Mouse (Mus musculus): ENCODE data around the gene Mansc4. TPM values are rescaled to one million over a fixed set of nuclear protein-coding genes. Genes with fewer than 3 reads are reported as not detected.

The Mansc4 gene
- polyA plus RNA-seq, 1 experiment: 2.8 TPM

- Histone ChIP-seq H3K4me1 (replicated peaks; ENCODE audit: control insufficient read depth, insufficient read depth, low read length) (peaks cover 12% of the 10 kb centered on the region), H3K27me3 (ENCODE audit: control insufficient read depth, insufficient read depth, low read length) (no peaks in the 10 kb centered on the region), H3K36me3 (ENCODE audit: control insufficient read depth, insufficient read depth, low read length) (no peaks in the 10 kb centered on the region), H3K4me3 (ENCODE audit: control insufficient read depth, insufficient read depth, low read length) (no peak overlapping the region), H3K27ac (ENCODE audit: control insufficient read depth, insufficient read depth, low read length) (no peak overlapping the region)
- no peak for DNase-seq
- TF ChIP-seq CTCF (IDR thresholded peaks at IDR 0.05; ENCODE audit: borderline replicate concordance, control insufficient read depth, extremely low read depth, insufficient read depth, low read length, poor library complexity) (no peak), POLR2A (IDR thresholded peaks at IDR 0.05; ENCODE audit: control insufficient read depth, extremely low read depth, insufficient read depth, low read length, poor library complexity) (no peak)
- WGBS: 83% methylated on average over 7 of the region's 7 CpGs
These were observed 904 bp upstream of the Mansc4 start for GRCm38 (mm10) chr6:147087736-147088135.

GRCm38 (mm10) chr6:147085398-147086040, 1.3 kb downstream of the Mansc4 start:
- DNase-seq: no peak
- no peak for TF ChIP-seq CTCF (IDR thresholded peaks at IDR 0.05; ENCODE audit: borderline replicate concordance, control insufficient read depth, extremely low read depth, insufficient read depth, low read length, poor library complexity)
- no peak for TF ChIP-seq POLR2A (IDR thresholded peaks at IDR 0.05; ENCODE audit: control insufficient read depth, extremely low read depth, insufficient read depth, low read length, poor library complexity)
- Histone ChIP-seq H3K4me1 (replicated peaks; ENCODE audit: control insufficient read depth, insufficient read depth, low read length) (peaks cover 7% of the 10 kb centered on the region), H3K27ac (ENCODE audit: control insufficient read depth, insufficient read depth, low read length) (no peak overlapping the region), H3K4me3 (ENCODE audit: control insufficient read depth, insufficient read depth, low read length) (no peak overlapping the region), H3K27me3 (ENCODE audit: control insufficient read depth, insufficient read depth, low read length) (no peaks in the 10 kb centered on the region), H3K36me3 (ENCODE audit: control insufficient read depth, insufficient read depth, low read length) (no peaks in the 10 kb centered on the region)
- WGBS: 87% methylated on average over 7 of the region's 7 CpGs

DNA sequence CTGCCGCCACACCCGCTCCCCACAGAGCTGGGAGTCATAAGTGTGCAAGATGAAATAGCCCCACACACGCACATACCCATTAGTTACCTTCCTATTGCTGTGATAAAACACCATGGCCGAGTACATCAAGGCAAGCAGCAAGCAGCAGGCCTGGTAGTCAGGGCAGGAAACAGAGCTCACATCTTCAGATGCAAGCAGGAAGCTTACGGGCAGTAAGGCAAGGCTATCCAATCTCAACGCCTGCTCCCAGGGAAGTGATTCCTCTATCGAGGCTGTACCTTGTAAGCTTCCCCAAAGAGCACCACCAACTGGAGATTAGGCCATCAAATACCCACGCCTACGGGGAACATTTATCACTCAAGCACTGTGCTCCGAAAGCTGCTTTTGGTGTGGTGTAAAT, 6.9 kb downstream of the Mansc4 start:
- Histone ChIP-seq H3K27ac (ENCODE audit: control insufficient read depth, insufficient read depth, low read length) (no peak overlapping the region), H3K36me3 (ENCODE audit: control insufficient read depth, insufficient read depth, low read length) (no peaks in the 10 kb centered on the region), H3K4me3 (ENCODE audit: control insufficient read depth, insufficient read depth, low read length) (no peak overlapping the region), H3K4me1 (replicated peaks; ENCODE audit: control insufficient read depth, insufficient read depth, low read length) (peaks cover 6% of the 10 kb centered on the region), H3K27me3 (ENCODE audit: control insufficient read depth, insufficient read depth, low read length) (no peaks in the 10 kb centered on the region)
- TF ChIP-seq CTCF (IDR thresholded peaks at IDR 0.05; ENCODE audit: borderline replicate concordance, control insufficient read depth, extremely low read depth, insufficient read depth, low read length, poor library complexity) (no peak), POLR2A (IDR thresholded peaks at IDR 0.05; ENCODE audit: control insufficient read depth, extremely low read depth, insufficient read depth, low read length, poor library complexity) (no peak)
- no peak for DNase-seq
- 96% methylated on average over 10 of the region's 10 CpGs for WGBS

DNA sequence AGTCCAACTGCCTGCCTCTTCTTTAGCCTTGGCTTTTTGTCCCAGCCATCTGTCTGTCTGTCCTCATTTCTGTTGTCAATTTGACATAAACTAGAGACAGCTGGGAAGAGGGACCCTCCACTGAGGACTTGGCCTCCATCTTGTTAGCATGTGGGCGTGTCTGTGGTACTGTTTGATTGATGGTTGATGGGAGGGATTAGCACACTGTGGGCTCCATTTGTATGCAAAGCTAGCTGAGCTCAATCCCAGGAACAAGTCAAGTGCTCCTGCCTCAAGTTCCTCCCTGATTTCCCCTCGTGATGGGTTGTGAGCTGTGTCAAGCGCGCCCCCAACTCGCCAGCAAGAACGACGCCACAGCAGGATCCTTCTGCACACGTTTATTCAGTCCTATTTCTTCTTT, 10.0 kb downstream of the Mansc4 start:
- H3K4me1 ChIP-seq (replicated peaks; ENCODE audit: control insufficient read depth, insufficient read depth, low read length): peaks cover 6% of the 10 kb centered on the region
- H3K27ac ChIP-seq (ENCODE audit: control insufficient read depth, insufficient read depth, low read length): no peak overlapping the region
- TF ChIP-seq CTCF (IDR thresholded peaks at IDR 0.05; ENCODE audit: borderline replicate concordance, control insufficient read depth, extremely low read depth, insufficient read depth, low read length, poor library complexity): no peak
- no peak for TF ChIP-seq POLR2A (IDR thresholded peaks at IDR 0.05; ENCODE audit: control insufficient read depth, extremely low read depth, insufficient read depth, low read length, poor library complexity)
- WGBS: 99% methylated on average over 8 of the region's 8 CpGs
- no peaks in the 10 kb centered on the region for H3K36me3 ChIP-seq (ENCODE audit: control insufficient read depth, insufficient read depth, low read length)
- H3K27me3 ChIP-seq (ENCODE audit: control insufficient read depth, insufficient read depth, low read length): no peaks in the 10 kb centered on the region
- DNase-seq: no peak
- no peak overlapping the region for H3K4me3 ChIP-seq (ENCODE audit: control insufficient read depth, insufficient read depth, low read length)

- 66% methylated on average over 5 of the region's 5 CpGs for WGBS
- no peak for TF ChIP-seq CTCF (IDR thresholded peaks at IDR 0.05; ENCODE audit: borderline replicate concordance, control insufficient read depth, extremely low read depth, insufficient read depth, low read length, poor library complexity)
- TF ChIP-seq POLR2A (IDR thresholded peaks at IDR 0.05; ENCODE audit: control insufficient read depth, extremely low read depth, insufficient read depth, low read length, poor library complexity): no peak
- no peak overlapping the region for H3K4me3 ChIP-seq (ENCODE audit: control insufficient read depth, insufficient read depth, low read length)
- H3K27me3 ChIP-seq (ENCODE audit: control insufficient read depth, insufficient read depth, low read length): no peaks in the 10 kb centered on the region
- H3K36me3 ChIP-seq (ENCODE audit: control insufficient read depth, insufficient read depth, low read length): no peaks in the 10 kb centered on the region
- no peak for DNase-seq
- H3K4me1 ChIP-seq (replicated peaks; ENCODE audit: control insufficient read depth, insufficient read depth, low read length): peaks cover 6% of the 10 kb centered on the region
- no peak overlapping the region for H3K27ac ChIP-seq (ENCODE audit: control insufficient read depth, insufficient read depth, low read length)
These were observed 10.9 kb downstream of the Mansc4 start for GRCm38 (mm10) chr6:147075808-147076387.

DNA sequence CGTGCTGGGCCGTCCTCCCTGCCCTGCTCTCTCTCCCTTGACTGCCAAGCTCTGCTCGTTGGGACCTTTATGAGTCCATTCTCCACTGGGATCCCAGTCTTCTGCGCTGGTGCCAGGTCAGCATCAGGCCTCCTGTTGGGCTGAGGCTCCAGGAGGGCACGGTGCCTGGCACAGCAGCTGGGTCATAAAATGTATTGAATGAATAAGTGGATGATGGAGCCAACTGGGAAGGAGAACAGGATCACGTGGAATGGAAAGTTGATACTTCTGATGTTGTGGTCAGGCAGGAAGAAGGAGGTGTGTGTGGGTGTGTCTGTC, 21.9 kb downstream of the Mansc4 start:
- H3K4me3 ChIP-seq (ENCODE audit: control insufficient read depth, insufficient read depth, low read length): no peak overlapping the region
- DNase-seq: no peak
- H3K27ac ChIP-seq (ENCODE audit: control insufficient read depth, insufficient read depth, low read length): no peak overlapping the region
- no peak for TF ChIP-seq CTCF (IDR thresholded peaks at IDR 0.05; ENCODE audit: borderline replicate concordance, control insufficient read depth, extremely low read depth, insufficient read depth, low read length, poor library complexity)
- no peak for TF ChIP-seq POLR2A (IDR thresholded peaks at IDR 0.05; ENCODE audit: control insufficient read depth, extremely low read depth, insufficient read depth, low read length, poor library complexity)
- no peaks in the 10 kb centered on the region for H3K4me1 ChIP-seq (replicated peaks; ENCODE audit: control insufficient read depth, insufficient read depth, low read length)
- H3K27me3 ChIP-seq (ENCODE audit: control insufficient read depth, insufficient read depth, low read length): no peaks in the 10 kb centered on the region
- peaks cover 22% of the 10 kb centered on the region for H3K36me3 ChIP-seq (ENCODE audit: control insufficient read depth, insufficient read depth, low read length)
- WGBS: 97% methylated on average over 6 of the region's 6 CpGs

All from thymus, adult 2 months (tissue).